Mouse (Mus musculus) heart, postnatal 4 days (tissue): Measurements from ENCODE around the gene Zfp808. TPM values are rescaled to one million over a fixed set of nuclear protein-coding genes. Genes with fewer than 3 reads are reported as not detected.
"Not testable (repeated sequence)": the region's sequence is repeated elsewhere in the genome, so short reads cannot be mapped to it uniquely, and the experiment has no call there.

ENCODE experiments used
- DNase-seq: peaks from one replicate; pipeline ENCODE4 v3.0.0; 2021
- total RNA-seq, 2 experiments: library from RNA; stranded (reverse); gene quantifications; 2 replicates each; pipeline ENCODE4 v1.2.3; 2021

Zfp808 gene
- total RNA-seq, result 1 to 10 TPM; 6.1 to 8.5 TPM

DNA sequence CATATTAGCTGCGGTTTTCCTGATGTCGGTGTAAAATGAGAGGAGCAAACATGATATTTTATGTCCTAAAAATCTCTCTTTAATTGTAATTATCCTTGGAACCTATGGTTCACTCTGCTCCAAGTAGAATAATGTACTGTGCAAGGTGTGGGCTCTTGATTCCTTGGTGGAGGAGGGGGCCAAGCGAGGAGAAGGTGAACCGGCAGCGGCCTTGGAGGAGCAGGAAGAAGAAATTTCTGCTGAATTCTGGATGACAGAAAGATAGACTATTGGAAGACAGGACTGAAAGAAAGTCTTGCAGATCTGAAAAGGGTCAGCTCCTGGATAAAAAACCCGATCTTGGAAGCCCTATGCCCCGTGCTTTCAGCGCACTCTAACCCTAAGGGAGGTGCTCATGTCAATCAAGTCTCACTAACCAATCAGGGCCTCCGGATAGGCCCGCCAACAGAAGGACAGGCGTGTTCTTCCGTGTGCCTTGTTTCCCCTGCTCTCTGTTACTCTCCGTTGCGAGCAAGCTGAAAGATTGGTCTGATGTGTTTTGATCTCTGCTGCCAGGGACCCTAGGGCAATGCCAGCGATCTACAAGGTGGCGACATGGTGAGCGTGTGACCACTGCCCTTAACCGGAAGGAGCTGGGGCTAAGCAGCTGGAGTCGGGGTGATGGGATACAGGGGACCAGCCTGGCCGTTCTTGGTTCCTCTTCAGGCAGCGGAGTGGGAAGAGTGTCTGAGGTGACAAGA lies at the start of gene Zfp808:
Gene Zfp808, plus strand, starts transcription at position 455 of the 740 bp plus-strand sequence.
- peak; percentile 49 for DNase-seq

DNA sequence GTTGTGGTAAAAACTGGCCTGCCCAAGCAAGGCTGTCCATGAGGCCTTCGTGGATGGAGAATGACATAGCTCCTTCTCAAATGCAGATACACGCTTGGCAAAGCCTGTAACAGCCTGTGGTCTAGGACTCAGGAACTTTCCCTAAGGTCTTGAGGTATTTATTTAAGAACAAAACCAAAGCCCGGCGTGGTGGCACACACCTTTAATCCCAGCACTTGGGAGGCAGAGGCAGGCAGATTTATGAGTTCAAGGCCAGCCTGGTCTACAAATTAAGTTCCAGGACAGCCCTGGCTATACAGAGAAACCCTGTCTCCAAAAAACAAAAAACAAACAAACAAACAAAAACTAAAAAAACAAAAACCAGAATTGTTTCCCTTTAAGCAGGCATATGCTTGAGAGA lies 30.9 kb upstream of the Zfp808 start:
- not testable (repeated sequence) for DNase-seq

DNA sequence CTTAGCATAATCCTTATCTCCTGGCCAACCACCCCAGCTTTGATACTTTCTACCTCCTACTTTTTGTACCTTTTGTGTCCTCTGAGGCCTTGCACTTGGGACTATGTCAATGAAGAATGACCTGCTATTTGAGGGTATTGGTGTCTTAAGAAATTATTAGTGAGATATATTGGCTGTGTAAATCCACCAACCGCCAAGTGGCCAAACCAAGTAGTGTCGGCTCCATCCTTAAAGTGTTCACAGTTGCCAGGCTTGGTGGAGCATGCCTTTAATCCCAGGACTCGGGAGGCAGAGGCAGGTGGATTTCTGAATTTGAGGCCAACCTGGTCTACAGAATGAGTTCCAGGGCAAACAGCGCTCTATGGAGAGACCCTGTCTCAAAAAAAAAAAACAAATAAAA lies 30.2 kb upstream of the Zfp808 start:
- not testable (repeated sequence) for DNase-seq

DNA sequence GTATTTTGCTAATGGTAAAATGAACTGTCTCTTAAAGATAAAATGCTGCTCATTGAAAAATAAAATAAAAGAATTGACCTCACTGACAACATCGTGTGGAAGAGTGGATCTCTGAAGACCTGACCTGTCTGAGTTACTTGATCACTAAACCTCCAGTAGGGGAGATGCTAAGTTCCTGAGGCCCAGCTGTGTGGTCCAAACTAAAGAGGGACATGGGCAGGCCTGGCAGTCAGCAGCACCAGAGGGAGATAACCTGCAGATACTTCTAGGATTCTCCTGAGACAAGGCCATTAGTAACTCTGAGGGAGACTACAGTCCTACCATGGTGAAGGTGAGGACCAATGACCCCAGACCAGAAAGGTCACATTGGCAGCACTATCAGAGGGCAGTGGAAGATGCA lies 27.3 kb upstream of the Zfp808 start:
- not testable (repeated sequence) for DNase-seq

DNA sequence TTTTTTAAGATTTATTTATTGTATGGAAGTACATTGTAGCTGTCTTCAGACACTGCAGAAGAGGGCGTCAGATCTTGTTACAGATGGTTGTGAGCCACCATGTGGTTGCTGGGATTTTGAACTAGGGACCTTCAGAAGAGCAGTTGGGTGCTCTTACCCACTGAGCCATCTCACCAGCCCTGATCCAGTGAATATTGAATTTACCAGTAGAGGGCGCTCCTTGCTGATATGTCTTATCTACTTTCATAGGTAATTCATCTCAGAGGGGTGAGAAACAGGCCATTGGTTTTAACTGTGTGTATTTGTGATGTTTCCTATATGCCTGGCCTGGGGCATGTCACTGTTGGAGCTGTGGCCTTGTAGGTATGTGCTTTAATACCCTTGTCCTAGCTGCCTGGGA lies 13.8 kb upstream of the Zfp808 start:
- not testable (repeated sequence) for DNase-seq

DNA sequence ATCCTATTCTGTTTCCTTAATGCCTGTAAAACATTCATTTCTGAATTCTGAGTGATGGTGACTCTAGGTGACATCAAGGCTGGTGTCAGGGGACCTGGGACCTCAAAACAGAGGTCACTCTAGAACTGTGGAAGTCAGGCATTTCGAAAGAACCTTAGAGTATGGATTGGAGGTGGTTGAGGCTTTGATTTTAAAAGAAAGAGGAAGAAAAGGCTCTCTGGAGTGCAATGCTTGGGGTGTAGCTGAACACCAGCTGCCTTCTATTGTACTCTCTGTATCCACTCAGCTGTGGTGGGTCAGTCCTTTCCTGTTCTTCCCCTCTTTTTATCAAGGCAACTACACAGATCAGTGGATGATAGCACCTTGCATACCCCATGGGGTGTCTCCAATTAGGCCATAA lies 8.1 kb upstream of the Zfp808 start:
- not testable (repeated sequence) for DNase-seq

DNA sequence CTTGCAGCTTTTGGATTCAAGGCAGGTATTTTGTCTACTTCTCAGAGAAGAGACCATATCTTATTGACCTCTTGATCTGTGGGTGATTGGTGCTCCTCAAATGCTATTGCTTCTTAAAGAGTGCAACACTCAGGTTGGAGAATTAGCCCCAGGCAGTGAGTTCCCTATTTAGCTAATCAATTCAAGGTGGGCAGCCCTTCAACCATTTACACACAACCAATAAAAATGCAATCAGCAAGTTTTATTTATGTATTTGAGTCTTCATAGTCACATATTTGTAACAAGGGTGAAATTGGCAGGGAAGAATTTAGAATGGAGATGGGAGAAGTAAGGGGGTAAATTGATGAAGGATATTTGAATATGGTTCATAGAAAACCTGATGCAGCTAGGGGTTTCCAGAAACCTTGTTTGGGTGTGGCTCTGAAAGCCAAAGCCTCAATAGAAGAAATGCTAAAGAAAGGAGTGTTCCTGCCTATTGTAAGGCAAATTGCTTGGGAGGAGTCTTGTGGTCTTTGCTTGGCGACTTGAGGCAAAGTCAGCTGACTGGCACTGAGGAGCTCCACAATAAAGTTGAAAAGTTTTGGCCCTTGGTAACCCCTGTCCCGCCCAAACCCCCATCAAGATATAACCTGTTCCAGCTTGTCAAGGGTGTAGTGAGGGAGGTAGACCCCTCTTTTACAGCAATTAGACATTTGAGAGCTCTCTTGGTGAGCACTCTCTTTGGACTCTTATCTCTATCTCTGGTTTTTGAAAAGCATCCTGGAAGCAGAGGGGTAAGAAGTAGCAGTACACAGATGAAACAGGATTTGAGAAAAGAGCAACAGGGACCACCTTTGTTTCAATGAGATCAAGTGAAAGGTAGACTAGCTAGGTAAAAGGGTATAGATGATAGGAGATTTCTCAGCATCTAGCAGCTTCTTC lies 52.4 kb downstream of the Zfp808 start:
- not testable (repeated sequence) for DNase-seq

DNA sequence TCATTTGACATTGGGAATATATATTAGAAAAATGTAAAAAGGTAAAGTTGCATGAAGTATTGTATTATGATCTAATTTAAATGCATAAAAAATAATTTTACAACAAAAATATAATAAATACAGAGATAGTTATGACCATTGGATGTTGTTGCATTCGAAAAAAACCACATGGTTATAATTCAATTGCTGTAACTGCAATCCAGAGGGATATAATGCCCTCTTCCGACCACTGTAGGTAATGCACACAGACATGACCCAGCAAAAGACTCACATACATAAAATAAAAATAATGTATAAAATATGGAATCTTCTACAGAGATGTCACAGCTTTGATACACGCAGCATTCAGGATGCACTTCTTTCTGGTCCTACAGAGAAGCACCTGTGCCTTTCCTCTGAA lies 115.6 kb downstream of the Zfp808 start:
- DNase-seq, result no peak

DNA sequence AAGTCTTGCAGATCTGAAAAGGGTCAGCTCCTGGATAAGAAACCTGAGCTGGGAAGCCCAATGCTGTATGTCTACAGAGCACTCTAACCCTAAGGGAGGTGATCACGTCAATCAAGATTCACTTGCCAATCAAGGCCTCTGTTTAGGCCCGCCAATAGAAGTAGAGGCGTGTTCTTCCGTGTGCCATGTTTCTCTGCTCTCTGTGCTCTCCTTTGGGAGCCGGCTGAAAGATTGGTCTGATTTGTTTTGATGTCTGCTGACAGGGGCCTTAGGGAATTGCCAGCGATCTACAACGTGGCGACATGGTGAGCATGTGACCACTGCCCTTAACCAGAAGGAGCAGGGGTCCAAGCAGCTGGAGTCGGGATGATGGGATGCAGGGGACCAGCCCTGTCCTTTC lies 125.5 kb downstream of the Zfp808 start:
- not testable (repeated sequence) for DNase-seq

DNA sequence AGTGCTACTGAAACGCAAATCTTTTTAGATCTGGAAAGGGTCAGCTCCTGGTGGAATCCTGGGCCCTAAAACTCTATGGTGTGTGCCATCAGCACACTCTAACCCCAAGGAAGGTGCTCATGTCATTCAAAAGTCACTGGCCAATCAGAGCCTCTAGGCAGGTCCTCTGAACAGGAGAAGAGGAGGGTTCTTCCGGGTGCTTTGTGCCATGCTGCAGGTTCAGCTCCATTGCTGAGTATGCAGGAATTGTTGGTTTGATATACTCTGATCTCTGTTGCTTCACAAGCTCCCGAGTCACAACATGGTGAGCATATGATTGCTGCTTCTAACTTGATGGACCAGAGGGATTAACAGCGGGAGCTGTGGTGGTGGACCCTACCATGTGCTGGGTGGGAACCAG lies 133.7 kb downstream of the Zfp808 start:
- DNase-seq, result no peak
